Mouse (Mus musculus) granulocyte monocyte progenitor cell, adult 5-6 weeks (primary cell): ENCODE measurements around the gene Fli1. TPM values are rescaled to one million over a fixed set of nuclear protein-coding genes. Genes with fewer than 3 reads are reported as not detected.

Source experiments
- ATAC-seq: replicated peaks from 2 replicates; pipeline ENCODE4 v1.8.0; 2016; ENCODE audit warnings: mild to moderate bottlenecking, moderate TSS enrichment, inconsistent platforms; ENCODE audit not compliant: poor library complexity, severe bottlenecking
- total RNA-seq, 2 experiments: library from RNA; stranded (forward) in 1 of 2; stranded (reverse) in 1 of 2; fragments of 200-712, 200-1000 nt in 1 of 2; fragments of >200 nt in 1 of 2; fragmentation: Nextera tagmentation in 1 of 2; gene quantifications; 2 replicates each; pipeline ENCODE4 v1.2.3; 2014 to 2017

Fli1 gene
- total RNA-seq, 2 experiments from 2014 or later: 68.3 to 106 TPM

GRCm38 (mm10) chr9:32506161-32506560 lies 36.5 kb downstream of the Fli1 start:
- ATAC-seq: no peak

GRCm38 (mm10) chr9:32505460-32506075 lies 37.1 kb downstream of the Fli1 start:
- ATAC-seq: no peak

GRCm38 (mm10) chr9:32503995-32504451 lies 38.6 kb downstream of the Fli1 start:
- ATAC-seq: no peak

GRCm38 (mm10) chr9:32503423-32503822 lies 39.2 kb downstream of the Fli1 start:
- ATAC-seq: no peak

GRCm38 (mm10) chr9:32502256-32503010 lies 40.2 kb downstream of the Fli1 start:
- ATAC-seq: peak; percentile 42

- peak; percentile 81 for ATAC-seq
These were observed 41.8 kb downstream of the Fli1 start for GRCm38 (mm10) chr9:32500886-32501285.

- peak; percentile 49 for ATAC-seq
These were observed 42.6 kb downstream of the Fli1 start for GRCm38 (mm10) chr9:32500063-32500462.

GRCm38 (mm10) chr9:32499469-32499868 lies 43.2 kb downstream of the Fli1 start:
- ATAC-seq: no peak

- ATAC-seq: no peak
These were observed 47.0 kb downstream of the Fli1 start for GRCm38 (mm10) chr9:32495643-32495997.

GRCm38 (mm10) chr9:32494891-32495642 lies 47.6 kb downstream of the Fli1 start:
- ATAC-seq: no peak

GRCm38 (mm10) chr9:32493588-32494423 lies 48.9 kb downstream of the Fli1 start:
- ATAC-seq: peak; percentile 67

GRCm38 (mm10) chr9:32492753-32493152 lies 49.9 kb downstream of the Fli1 start:
- ATAC-seq: no peak

- ATAC-seq: no peak
These were observed 51.2 kb downstream of the Fli1 start for GRCm38 (mm10) chr9:32491484-32491883.

- no peak for ATAC-seq
These were observed 52.8 kb downstream of the Fli1 start for GRCm38 (mm10) chr9:32489794-32490358.

- ATAC-seq: no peak
These were observed 53.3 kb downstream of the Fli1 start for GRCm38 (mm10) chr9:32489315-32489714.

- no peak for ATAC-seq
These were observed 54.0 kb downstream of the Fli1 start for GRCm38 (mm10) chr9:32488627-32489026.

- ATAC-seq: no peak
These were observed 54.8 kb downstream of the Fli1 start for GRCm38 (mm10) chr9:32487823-32488222.

- ATAC-seq: peak; percentile 49; the same call in 1 of the 2 replicates
These were observed 55.3 kb downstream of the Fli1 start for GRCm38 (mm10) chr9:32487401-32487800.

- no peak for ATAC-seq
These were observed 62.2 kb downstream of the Fli1 start for GRCm38 (mm10) chr9:32480418-32480817.

- peak; percentile 29; the same call in 1 of the 2 replicates for ATAC-seq
These were observed 63.9 kb downstream of the Fli1 start for GRCm38 (mm10) chr9:32478799-32479198.
